Mouse (Mus musculus) kidney, adult 2 months (tissue): Measurements from ENCODE around the gene Igf2bp2. TPM values are rescaled to one million over a fixed set of nuclear protein-coding genes. Genes with fewer than 3 reads are reported as not detected.

Source experiments
- DNase-seq: peaks from one replicate; pipeline ENCODE4 v3.0.0; 2021
- H3K27ac ChIP-seq: fragments of 200-500 bp; 2 replicates; pipeline ENCODE4 v1.5.1; 2012; ENCODE audit warnings: low read depth, low read length, control low read depth, inconsistent platforms; ENCODE audit not compliant: insufficient read depth
- H3K27me3 ChIP-seq: fragments of 200-500 bp; replicated peaks from 2 replicates; pipeline ENCODE4 v1.6.1; 2012; ENCODE audit warnings: mild to moderate bottlenecking, moderate library complexity, low read length, inconsistent platforms; ENCODE audit not compliant: control insufficient read depth, insufficient read depth
- H3K36me3 ChIP-seq: fragments of 200-500 bp; 2 replicates; pipeline ENCODE4 v1.6.1; 2012; ENCODE audit warnings: mild to moderate bottlenecking, moderate library complexity, low read length, inconsistent platforms; ENCODE audit not compliant: control insufficient read depth, insufficient read depth
- H3K4me1 ChIP-seq: fragments of 200-500 bp; 2 replicates; pipeline ENCODE4 v1.6.1; 2011; ENCODE audit warnings: low read length; ENCODE audit not compliant: control insufficient read depth, insufficient read depth
- H3K4me3 ChIP-seq: fragments of 200-500 bp; 2 replicates; pipeline ENCODE4 v1.5.1; 2011; ENCODE audit warnings: mild to moderate bottlenecking, low read depth, low read length, control low read depth; ENCODE audit not compliant: insufficient read depth
- CTCF ChIP-seq: fragments of 200-500 bp; conservative IDR thresholded peaks from 2 replicates; pipeline ENCODE4 v1.5.1; 2011; ENCODE audit warnings: low read depth, mild to moderate bottlenecking, control low read depth, low read length, moderate library complexity, mixed read lengths; ENCODE audit not compliant: insufficient read depth, insufficient read length
- POLR2A ChIP-seq: fragments of 200-500 bp; IDR thresholded peaks from one replicate; pipeline ENCODE4 v1.6.1; 2011; ENCODE audit warnings: low read depth, low read length, control low read depth
- WGBS: fragments of 180-500 bp; shearing (Covaris S2); methylation state at CpG from one replicate; pipeline ENCODE4 v1.1.7; 2018; 5-methylcytosine and 5-hydroxymethylcytosine counted together
- polyA plus RNA-seq: library from polyadenylated mRNA; depleted of rRNA; stranded (reverse); fragments of >200 nt; gene quantifications from 2 replicates; pipeline ENCODE4 v1.2.3, GENCODE M21; 2012

Gene Igf2bp2
- polyA plus RNA-seq, 1 experiment = 2.3 TPM

GRCm38 (mm10) chr16:22162066-22162511 is 1.0 kb downstream of the Igf2bp2 start:
- peak; percentile 10 for DNase-seq
- Histone ChIP-seq H3K36me3 (no peaks in the 10 kb centered on the region), H3K4me1 (no peaks in the 10 kb centered on the region), H3K27ac (no peak overlapping the region), H3K27me3 (peaks cover 3% of the 10 kb centered on the region; the same call in 1 of the 2 replicates), H3K4me3 (peak overlapping the region; percentile 92)
- 0% methylated on average over 19 of the region's 19 CpGs for WGBS
- TF ChIP-seq POLR2A (no peak), CTCF (no peak)

GRCm38 (mm10) chr16:22161351-22162065 is 1.6 kb downstream of the Igf2bp2 start:
- Histone ChIP-seq H3K36me3 (no peaks in the 10 kb centered on the region), H3K27me3 (peaks cover 3% of the 10 kb centered on the region; the same call in 1 of the 2 replicates), H3K4me1 (no peaks in the 10 kb centered on the region), H3K4me3 (peak overlapping the region; percentile 92), H3K27ac (no peak overlapping the region)
- WGBS = under 1% methylated on average over 71 of the region's 71 CpGs
- no peak for DNase-seq
- TF ChIP-seq CTCF (no peak), POLR2A (no peak)

GRCm38 (mm10) chr16:22160386-22161145 is 2.5 kb downstream of the Igf2bp2 start:
- H3K36me3 ChIP-seq = no peaks in the 10 kb centered on the region
- peaks cover 3% of the 10 kb centered on the region; the same call in 1 of the 2 replicates for H3K27me3 ChIP-seq
- 36% methylated on average over 16 of the region's 16 CpGs for WGBS
- TF ChIP-seq POLR2A (no peak), CTCF (no peak)
- H3K4me1 ChIP-seq = no peaks in the 10 kb centered on the region
- H3K4me3 ChIP-seq = no peak overlapping the region
- no peak overlapping the region for H3K27ac ChIP-seq
- DNase-seq = no peak

- H3K27ac ChIP-seq = no peak overlapping the region
- no peak overlapping the region for H3K4me3 ChIP-seq
- 94% methylated on average over 11 of the region's 11 CpGs for WGBS
- H3K27me3 ChIP-seq = no peaks in the 10 kb centered on the region
- no peaks in the 10 kb centered on the region for H3K4me1 ChIP-seq
- no peaks in the 10 kb centered on the region for H3K36me3 ChIP-seq
- no peak for TF ChIP-seq CTCF
- DNase-seq = no peak
These were observed 10.1 kb downstream of the Igf2bp2 start for GRCm38 (mm10) chr16:22152941-22153444.

- TF ChIP-seq POLR2A (no peak), CTCF (no peak)
- no peaks in the 10 kb centered on the region for H3K36me3 ChIP-seq
- DNase-seq = no peak
- WGBS = 37% methylated on average over 10 of the region's 11 CpGs
- H3K4me3 ChIP-seq = no peak overlapping the region
- no peaks in the 10 kb centered on the region for H3K4me1 ChIP-seq
- H3K27me3 ChIP-seq = no peaks in the 10 kb centered on the region
- no peak overlapping the region for H3K27ac ChIP-seq
These were observed 11.3 kb downstream of the Igf2bp2 start for GRCm38 (mm10) chr16:22151706-22152315.

- no peaks in the 10 kb centered on the region for H3K36me3 ChIP-seq
- no peak overlapping the region for H3K27ac ChIP-seq
- H3K27me3 ChIP-seq = no peaks in the 10 kb centered on the region
- 26% methylated on average over 2 of the region's 2 CpGs for WGBS
- H3K4me1 ChIP-seq = no peaks in the 10 kb centered on the region
- no peak overlapping the region for H3K4me3 ChIP-seq
- TF ChIP-seq CTCF = no peak
- no peak for TF ChIP-seq POLR2A
- no peak for DNase-seq
These were observed 12.7 kb downstream of the Igf2bp2 start for GRCm38 (mm10) chr16:22150421-22150820.
